Mouse (Mus musculus) forebrain, embryonic 13.5 days (tissue): ENCODE results near the gene Id1. TPM values are rescaled to one million over a fixed set of nuclear protein-coding genes. Genes with fewer than 3 reads are reported as not detected.

Experiments used
- ATAC-seq: fragments of 200-750 bp; cut with Nextera tagmentation; 2 replicates; pipeline ENCODE4 v1.8.0; 2017
- H3K27ac ChIP-seq: fragments of 300-500 bp; sonication (generic); 2 replicates; pipeline ENCODE4 v1.5.1; 2015; ENCODE audit warnings: inconsistent platforms, mild to moderate bottlenecking, moderate library complexity
- H3K27me3 ChIP-seq: fragments of 300-500 bp; sonication (generic); 2 replicates; pipeline ENCODE4 v1.6.1; 2015; ENCODE audit warnings: mild to moderate bottlenecking, inconsistent platforms
- H3K36me3 ChIP-seq: fragments of 300-500 bp; sonication (generic); 2 replicates; pipeline ENCODE4 v1.6.1; 2015; ENCODE audit warnings: mild to moderate bottlenecking, inconsistent platforms; ENCODE audit not compliant: poor library complexity, severe bottlenecking
- H3K4me1 ChIP-seq: fragments of 300-500 bp; sonication (generic); 2 replicates; pipeline ENCODE4 v1.6.1; 2015; ENCODE audit warnings: inconsistent platforms
- H3K4me2 ChIP-seq: fragments of 300-500 bp; sonication (generic); 2 replicates; pipeline ENCODE4 v1.6.1; 2015; ENCODE audit warnings: inconsistent platforms, mild to moderate bottlenecking, moderate library complexity
- H3K4me3 ChIP-seq: fragments of 300-500 bp; sonication (generic); 2 replicates; pipeline ENCODE4 v1.5.1; 2015; ENCODE audit warnings: mild to moderate bottlenecking, inconsistent platforms
- H3K9ac ChIP-seq: fragments of 300-500 bp; sonication (generic); 2 replicates; pipeline ENCODE4 v1.6.1; 2015; ENCODE audit warnings: mild to moderate bottlenecking, inconsistent platforms
- H3K9me3 ChIP-seq: fragments of 300-500 bp; sonication (generic); replicated peaks from 2 replicates; pipeline ENCODE4 v1.6.1; 2016; ENCODE audit warnings: inconsistent platforms
- WGBS: fragments of 180-500 bp; shearing (Covaris S2); methylation state at CpG from one replicate; pipeline ENCODE4 v1.1.7; 2015; 5-methylcytosine and 5-hydroxymethylcytosine counted together
- polyA plus RNA-seq: library from polyadenylated mRNA; unstranded; fragments of >200 nt; fragmentation: Nextera tagmentation; extraction: Ambion mirVana; gene quantifications from 2 replicates; pipeline ENCODE4 v1.2.1, GENCODE M21; 2015

Id1 gene
- polyA plus RNA-seq, 1 experiment from 2014 or later, result 25.8 TPM

- WGBS, result 77% methylated on average over 4 of the region's 4 CpGs
- H3K4me2 ChIP-seq, result no peak overlapping the region
- ATAC-seq, result no peak
Measured at GRCm38 (mm10) chr2:152758351-152758750, 22.3 kb downstream of the Id1 start.

DNA sequence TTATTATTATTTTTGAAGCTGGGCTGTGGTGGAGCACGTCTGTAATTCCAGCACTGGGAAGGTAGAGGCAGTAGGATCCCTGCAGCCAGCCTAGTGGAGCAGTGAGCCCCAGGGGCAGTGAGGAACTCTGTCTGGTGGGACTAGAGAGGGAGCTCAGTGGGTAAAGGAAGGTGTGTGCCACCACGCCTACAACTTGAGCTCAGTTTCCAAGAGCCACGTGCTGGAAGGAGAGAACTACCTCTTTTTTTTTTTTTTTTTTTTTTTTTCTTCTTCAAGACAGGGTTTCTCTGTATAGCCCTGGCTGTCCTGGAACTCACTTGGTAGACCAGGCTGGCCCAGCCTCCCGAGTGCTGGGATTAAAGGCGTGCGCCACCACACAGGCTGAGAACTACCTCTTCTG lies 27.3 kb downstream of the Id1 start:
- Histone ChIP-seq H3K9me3 (no peaks in the 10 kb centered on the region), H3K4me3 (no peak overlapping the region), H3K9ac (no peak overlapping the region), H3K4me2 (no peak overlapping the region), H3K27me3 (no peaks in the 10 kb centered on the region), H3K36me3 (no peaks in the 10 kb centered on the region), H3K27ac (no peak overlapping the region), H3K4me1 (peaks cover 16% of the 10 kb centered on the region)
- no peak for ATAC-seq
- 71% methylated on average over 6 of the region's 6 CpGs for WGBS

More at GRCm38 (mm10) chr2:152758351-152758750, 22.3 kb downstream of the Id1 start:
- Histone ChIP-seq H3K4me3 (no peak overlapping the region), H3K27ac (no peak overlapping the region), H3K4me1 (peaks cover 12% of the 10 kb centered on the region), H3K9ac (no peak overlapping the region), H3K27me3 (0 out of 2 replicates have a peak, but pooled peaks cover 5% of the 10 kb centered on the region), H3K36me3 (no peaks in the 10 kb centered on the region), H3K9me3 (no peaks in the 10 kb centered on the region)

DNA sequence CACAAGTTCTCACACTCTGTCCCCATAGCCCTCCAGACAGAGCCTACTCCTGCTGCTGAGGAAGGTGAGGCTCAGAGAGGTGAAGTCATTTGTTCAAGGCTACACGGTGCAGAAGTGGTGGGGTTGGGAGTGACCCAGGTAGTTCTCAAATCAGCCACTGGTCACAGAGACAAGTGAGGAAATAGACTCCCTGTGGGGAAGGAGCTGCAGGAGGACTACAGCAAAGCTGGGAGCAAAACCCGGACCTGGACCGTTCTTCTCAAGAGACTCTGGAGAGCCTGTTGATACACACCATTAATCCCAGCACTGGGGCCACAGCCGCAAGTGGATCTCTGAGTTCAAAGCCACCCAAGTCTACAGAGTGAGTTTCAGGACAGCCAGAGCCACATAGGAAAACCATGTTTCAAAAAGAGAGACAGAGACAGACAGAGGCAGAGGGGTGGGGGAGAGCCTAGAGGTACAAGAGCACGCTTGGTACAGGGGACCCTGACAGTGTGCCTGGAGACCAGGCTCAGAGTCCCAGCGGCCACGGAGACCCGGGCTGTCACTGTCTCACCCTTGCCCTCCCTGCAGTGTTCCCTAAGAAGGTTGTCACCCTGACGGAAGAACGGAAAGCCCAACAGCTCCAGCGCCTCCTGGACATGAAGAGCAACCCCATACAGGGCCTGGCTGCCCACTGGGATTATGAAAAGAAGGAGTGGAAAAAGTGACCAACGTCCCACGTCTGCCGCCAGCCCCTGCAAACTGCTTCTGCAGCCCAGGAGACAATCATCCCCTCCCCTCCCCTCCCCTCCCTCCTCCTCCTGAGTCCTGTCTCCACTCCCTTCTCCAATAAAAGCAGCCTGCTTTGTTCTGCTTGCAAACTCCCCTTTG lies 28.4 kb downstream of the Id1 start:
- Histone ChIP-seq H3K4me2 (peak overlapping the region; percentile 41), H3K27me3 (no peaks in the 10 kb centered on the region), H3K9me3 (no peaks in the 10 kb centered on the region), H3K4me3 (peak overlapping the region; percentile 6; the same call in 1 of the 2 replicates), H3K4me1 (peaks cover 16% of the 10 kb centered on the region), H3K9ac (peak overlapping the region; percentile 47; the same call in 1 of the 2 replicates), H3K27ac (no peak overlapping the region), H3K36me3 (no peaks in the 10 kb centered on the region)
- 0 out of 2 replicates have a peak, but pooled peaks have one; percentile 19 for ATAC-seq
- WGBS, result 1% methylated on average over 14 of the region's 14 CpGs

GRCm38 (mm10) chr2:152765045-152765674 lies 29.1 kb downstream of the Id1 start:
- 0 out of 2 replicates have a peak overlapping the region, but pooled peaks have one; percentile 6 for H3K4me3 ChIP-seq
- ATAC-seq, result no peak
- H3K36me3 ChIP-seq, result no peaks in the 10 kb centered on the region
- H3K27me3 ChIP-seq, result no peaks in the 10 kb centered on the region
- no peaks in the 10 kb centered on the region for H3K9me3 ChIP-seq
- H3K4me2 ChIP-seq, result peak overlapping the region; percentile 41
- 8% methylated on average over 7 of the region's 7 CpGs for WGBS
- peaks cover 16% of the 10 kb centered on the region for H3K4me1 ChIP-seq
- no peak overlapping the region for H3K27ac ChIP-seq
- H3K9ac ChIP-seq, result peak overlapping the region; percentile 47; the same call in 1 of the 2 replicates

- Histone ChIP-seq H3K9me3 (no peaks in the 10 kb centered on the region), H3K27me3 (no peaks in the 10 kb centered on the region), H3K4me2 (no peak overlapping the region), H3K4me1 (peaks cover 16% of the 10 kb centered on the region), H3K36me3 (no peaks in the 10 kb centered on the region), H3K27ac (no peak overlapping the region), H3K4me3 (no peak overlapping the region), H3K9ac (no peak overlapping the region)
- 22% methylated on average over 25 of the region's 25 CpGs for WGBS
- ATAC-seq, result peak; percentile 48; the same call in 1 of the 2 replicates
Measured at GRCm38 (mm10) chr2:152766387-152767123, 30.5 kb downstream of the Id1 start.

- no peaks in the 10 kb centered on the region for H3K9me3 ChIP-seq
- H3K27me3 ChIP-seq, result no peaks in the 10 kb centered on the region
- no peak; the same call in 1 of the 2 replicates for ATAC-seq
- peaks cover 16% of the 10 kb centered on the region for H3K4me1 ChIP-seq
- no peak overlapping the region for H3K9ac ChIP-seq
- H3K4me2 ChIP-seq, result no peak overlapping the region
- no peak overlapping the region for H3K4me3 ChIP-seq
- H3K36me3 ChIP-seq, result no peaks in the 10 kb centered on the region
- WGBS, result 65% methylated on average over 12 of the region's 12 CpGs
- no peak overlapping the region for H3K27ac ChIP-seq
Measured at GRCm38 (mm10) chr2:152767618-152768271, 31.7 kb downstream of the Id1 start.

GRCm38 (mm10) chr2:152769677-152770076 lies 33.6 kb downstream of the Id1 start:
- Histone ChIP-seq H3K36me3 (no peaks in the 10 kb centered on the region), H3K4me1 (peaks cover 7% of the 10 kb centered on the region), H3K4me3 (no peak overlapping the region), H3K4me2 (no peak overlapping the region), H3K9ac (no peak overlapping the region), H3K27me3 (no peaks in the 10 kb centered on the region), H3K27ac (no peak overlapping the region), H3K9me3 (no peaks in the 10 kb centered on the region)
- 89% methylated on average over 7 of the region's 7 CpGs for WGBS
- ATAC-seq, result no peak

DNA sequence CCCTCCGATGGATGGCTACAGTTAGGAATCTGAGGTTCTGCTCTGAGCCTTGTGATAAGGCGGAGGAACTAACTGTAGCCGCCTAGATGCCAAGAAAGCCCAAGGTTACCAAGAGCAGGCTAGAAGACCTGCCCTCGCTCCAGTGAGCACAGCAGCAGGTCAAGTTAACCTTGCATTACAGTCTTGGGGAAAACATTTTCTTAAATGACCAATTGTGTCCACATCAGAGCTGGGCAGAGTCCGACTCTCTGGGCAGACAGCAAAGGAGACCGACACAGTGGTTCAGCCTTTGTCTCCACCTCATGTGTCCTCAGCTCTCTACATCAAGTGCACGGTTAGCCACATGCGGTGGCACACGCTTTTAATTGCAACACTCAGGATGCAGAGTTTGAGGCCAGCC lies 35.5 kb downstream of the Id1 start:
- Histone ChIP-seq H3K4me3 (no peak overlapping the region), H3K9me3 (no peaks in the 10 kb centered on the region), H3K27ac (no peak overlapping the region), H3K4me1 (no peaks in the 10 kb centered on the region), H3K36me3 (no peaks in the 10 kb centered on the region), H3K27me3 (no peaks in the 10 kb centered on the region), H3K9ac (no peak overlapping the region), H3K4me2 (no peak overlapping the region)
- 95% methylated on average over 9 of the region's 9 CpGs for WGBS
- ATAC-seq, result no peak

- H3K4me3 ChIP-seq, result no peak overlapping the region
- no peaks in the 10 kb centered on the region for H3K4me1 ChIP-seq
- 17% methylated on average over 1 of the region's 1 CpGs for WGBS
- no peak overlapping the region for H3K9ac ChIP-seq
- ATAC-seq, result no peak
- H3K36me3 ChIP-seq, result no peaks in the 10 kb centered on the region
- no peaks in the 10 kb centered on the region for H3K27me3 ChIP-seq
- no peak overlapping the region for H3K27ac ChIP-seq
- no peak overlapping the region for H3K4me2 ChIP-seq
- no peaks in the 10 kb centered on the region for H3K9me3 ChIP-seq
Measured at GRCm38 (mm10) chr2:152772231-152772630, 36.2 kb downstream of the Id1 start.

GRCm38 (mm10) chr2:152775357-152775756 lies 39.3 kb downstream of the Id1 start:
- ATAC-seq, result no peak
- Histone ChIP-seq H3K4me3 (no peak overlapping the region), H3K4me2 (no peak overlapping the region), H3K27ac (no peak overlapping the region), H3K9me3 (no peaks in the 10 kb centered on the region), H3K4me1 (no peaks in the 10 kb centered on the region), H3K9ac (no peak overlapping the region), H3K36me3 (peaks cover 14% of the 10 kb centered on the region), H3K27me3 (no peaks in the 10 kb centered on the region)
- 78% methylated on average over 4 of the region's 4 CpGs for WGBS

DNA sequence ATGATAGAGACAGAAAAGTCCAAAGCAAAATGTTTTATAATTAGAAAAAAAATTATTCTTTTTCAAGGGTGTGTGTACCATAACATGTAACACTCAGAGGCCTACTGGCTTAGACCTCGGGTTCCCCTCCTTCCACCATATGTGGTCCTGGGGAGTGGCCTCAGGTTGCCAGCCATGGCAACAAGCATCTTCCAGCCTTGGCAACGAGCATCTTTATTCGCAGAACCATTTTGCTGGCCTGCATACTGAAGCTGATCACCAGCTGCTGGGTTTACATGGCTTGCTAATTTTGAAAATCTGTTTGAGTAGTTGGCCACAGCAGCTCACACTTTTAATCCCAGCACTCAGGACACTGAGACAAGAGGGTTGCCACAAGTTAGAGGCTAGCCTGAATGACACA lies 40.0 kb downstream of the Id1 start:
- H3K4me3 ChIP-seq, result no peak overlapping the region

More for the DNA sequence above, 40.0 kb downstream of the Id1 start:
- Histone ChIP-seq H3K9me3 (no peaks in the 10 kb centered on the region), H3K4me1 (no peaks in the 10 kb centered on the region), H3K9ac (no peak overlapping the region), H3K27me3 (no peaks in the 10 kb centered on the region), H3K36me3 (peaks cover 21% of the 10 kb centered on the region), H3K27ac (no peak overlapping the region), H3K4me2 (no peak overlapping the region)
- no peak for ATAC-seq
- WGBS, result 87% methylated on average over 3 of the region's 3 CpGs
